Mouse (Mus musculus) forebrain, embryonic 15.5 days (tissue): ENCODE results near the gene Zscan4-ps3. TPM values are rescaled to one million over a fixed set of nuclear protein-coding genes. Genes with fewer than 3 reads are reported as not detected.
"Not testable (repeated sequence)": the region's sequence is repeated elsewhere in the genome, so short reads cannot be mapped to it uniquely, and the experiment has no call there.

ENCODE experiments used
- ATAC-seq: fragments of 200-750 bp; cut with Nextera tagmentation; replicated peaks from 2 replicates; pipeline ENCODE4 v1.8.0; 2017; ENCODE audit warnings: mild to moderate bottlenecking, moderate TSS enrichment, moderate library complexity
- H3K27ac ChIP-seq: fragments of 300-500 bp; sonication (generic); replicated peaks from 2 replicates; pipeline ENCODE4 v1.5.1; 2015; ENCODE audit warnings: mild to moderate bottlenecking, inconsistent platforms
- H3K27me3 ChIP-seq: fragments of 300-500 bp; sonication (generic); 2 replicates; pipeline ENCODE4 v1.6.1; 2015; ENCODE audit warnings: inconsistent platforms
- H3K36me3 ChIP-seq: fragments of 300-500 bp; sonication (generic); 2 replicates; pipeline ENCODE4 v1.6.1; 2015; ENCODE audit warnings: mild to moderate bottlenecking, inconsistent platforms
- H3K4me1 ChIP-seq: fragments of 300-500 bp; sonication (generic); 2 replicates; pipeline ENCODE4 v1.6.1; 2015; ENCODE audit warnings: inconsistent platforms
- H3K4me2 ChIP-seq: fragments of 300-500 bp; sonication (generic); replicated peaks from 2 replicates; pipeline ENCODE4 v1.6.1; 2015; ENCODE audit warnings: mild to moderate bottlenecking, inconsistent platforms
- H3K4me3 ChIP-seq: fragments of 300-500 bp; sonication (generic); 2 replicates; pipeline ENCODE4 v1.5.1; 2015; ENCODE audit warnings: mild to moderate bottlenecking, inconsistent platforms
- H3K9ac ChIP-seq: fragments of 300-500 bp; sonication (generic); replicated peaks from 2 replicates; pipeline ENCODE4 v1.6.1; 2015; ENCODE audit warnings: mild to moderate bottlenecking, inconsistent platforms
- H3K9me3 ChIP-seq: fragments of 300-500 bp; sonication (generic); 2 replicates; pipeline ENCODE4 v1.6.1; 2016; ENCODE audit warnings: inconsistent platforms
- WGBS: fragments of 180-500 bp; shearing (Covaris S2); methylation state at CpG from one replicate; pipeline ENCODE4 v1.1.7; 2015; ENCODE audit warnings: mixed read lengths; 5-methylcytosine and 5-hydroxymethylcytosine counted together
- polyA plus RNA-seq: library from polyadenylated mRNA; unstranded; fragments of >200 nt; fragmentation: Nextera tagmentation; extraction: Ambion mirVana; gene quantifications from 2 replicates; pipeline ENCODE4 v1.2.1, GENCODE M21; 2015

Gene Zscan4-ps3
- polyA plus RNA-seq = not detected in 2 replicates

DNA sequence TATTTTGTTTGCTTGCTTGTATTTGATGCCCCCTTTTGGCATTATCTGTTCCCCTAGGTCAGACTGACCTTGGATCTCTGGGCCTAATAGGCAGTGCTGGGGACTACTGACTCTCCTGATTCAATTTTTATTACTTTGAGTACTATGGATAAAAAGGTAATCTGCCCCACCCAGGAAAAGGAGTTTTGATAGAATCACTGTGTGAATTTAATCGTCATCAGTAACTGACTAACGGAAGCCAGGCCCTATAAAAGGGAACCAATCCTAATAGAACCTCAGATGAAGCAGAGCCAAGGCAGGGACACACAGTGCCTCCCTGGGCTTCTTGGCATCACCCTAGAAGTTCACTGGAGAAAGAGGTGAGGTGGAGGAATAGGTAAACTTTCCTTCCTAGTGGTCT is at the start of gene Zscan4-ps3:
Zscan4-ps3 (plus strand) TSS at position 301 of the 400 bp plus-strand sequence.
- not testable (repeated sequence) for H3K9me3 ChIP-seq, H3K36me3 ChIP-seq, H3K4me3 ChIP-seq, H3K27me3 ChIP-seq, H3K27ac ChIP-seq, ATAC-seq, H3K9ac ChIP-seq, H3K4me2 ChIP-seq, H3K4me1 ChIP-seq
- WGBS = 83% methylated on average over 2 of the region's 2 CpGs

DNA sequence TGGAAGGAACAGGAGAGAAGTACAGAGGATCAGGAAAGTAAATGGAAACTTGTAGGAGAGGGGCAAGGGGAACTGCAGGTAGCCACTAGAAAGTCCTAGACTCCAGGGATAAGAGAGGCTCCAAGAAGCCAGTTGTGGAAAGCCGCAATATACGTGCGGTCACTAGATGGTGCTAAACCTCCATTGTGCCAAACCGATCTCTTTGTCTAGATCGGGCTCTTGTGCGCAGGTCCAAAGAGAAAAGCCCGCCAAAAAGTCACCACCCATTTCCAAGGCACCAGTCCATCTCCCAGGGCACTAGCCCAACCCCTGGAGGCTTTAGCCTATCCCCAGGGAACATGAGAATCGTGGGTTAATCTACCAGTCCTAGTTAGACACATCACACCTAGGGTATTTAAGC is 8.0 kb downstream of the Zscan4-ps3 start:
- WGBS = 12% methylated on average over 8 of the region's 8 CpGs
- not testable (repeated sequence) for H3K4me1 ChIP-seq, H3K36me3 ChIP-seq, H3K27ac ChIP-seq, ATAC-seq, H3K9me3 ChIP-seq, H3K9ac ChIP-seq, H3K4me2 ChIP-seq, H3K27me3 ChIP-seq, H3K4me3 ChIP-seq

Other genes with a start within 250 kb of the Zscan4-ps3 start
- gene Zscan4f, start 211.4 kb upstream of the Zscan4-ps3 start, polyA plus RNA-seq = not detected in 2 replicates
- not detected in 2 replicates for gene Zscan4-ps2, start 95.0 kb upstream of the Zscan4-ps3 start, polyA plus RNA-seq
- not detected in 2 replicates for gene Vmn1r72, start 70.8 kb downstream of the Zscan4-ps3 start, polyA plus RNA-seq
- gene Vmn1r73, start 121.0 kb downstream of the Zscan4-ps3 start, polyA plus RNA-seq = not detected in 2 replicates
- gene Vmn1r74, start 224.7 kb downstream of the Zscan4-ps3 start, polyA plus RNA-seq = not detected in 2 replicates